Mouse (Mus musculus) stomach, postnatal 0 days (tissue): ENCODE measurements at regions not wholly inside any gene's neighbourhood (a gene's known extent, or its start where the extent isn't known, plus 50 kb on each side); places are given as distances from the start of the nearest gene placed in this dataset.
A peak's percentile ranks its signal among the peaks of the same experiment; 100 is the strongest.

ENCODE experiments used
- CTCF ChIP-seq: IDR thresholded peaks from 2 replicates; pipeline ENCODE4 v1.5.1; 2016; ENCODE audit warnings: antibody characterized with exemption, low read depth, mild to moderate bottlenecking, moderate library complexity
- EP300 ChIP-seq: optimal IDR thresholded peaks from 2 replicates; pipeline ENCODE3; 2016; ENCODE audit warnings: antibody characterized with exemption

GRCm38 (mm10) chr5:126964577-126964976, 277.0 kb upstream of the Tmem132c start:
- peak; percentile 20 for TF ChIP-seq CTCF
- no peak for TF ChIP-seq EP300
